Mouse (Mus musculus): ENCODE measurements at regions not wholly inside any gene's neighbourhood (a gene's known extent, or its start where the extent isn't known, plus 50 kb on each side); places are given as distances from the start of the nearest gene placed in this dataset.

DNA sequence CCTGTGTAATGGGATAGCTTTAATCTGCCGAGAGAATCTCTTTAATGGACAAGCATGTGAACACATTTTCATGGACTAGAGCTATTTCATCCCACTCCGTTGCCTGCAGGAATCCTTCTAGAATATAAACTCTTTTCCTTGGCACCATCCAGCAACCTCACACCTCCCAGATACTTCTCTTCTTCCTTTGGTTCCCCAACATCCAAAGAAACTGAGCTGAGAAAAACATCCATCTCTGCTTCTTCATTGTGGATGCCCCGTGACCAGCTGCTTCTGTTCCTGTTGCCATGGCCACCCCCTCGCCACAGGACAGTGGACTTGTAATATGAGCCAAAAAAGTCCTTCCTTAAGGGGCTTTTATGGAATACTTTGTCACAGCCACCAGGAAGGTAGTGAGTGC is 78.8 kb downstream of the Diras2 start:
- ChIA-PET CTCF (no interaction called here), POLR2A (no interaction called here)
- no peak for TF ChIP-seq CTCF (IDR thresholded peaks at IDR 0.05)
- ATAC-seq (no peak), DNase-seq (ENCODE audit: low read depth, low spot score) (no peak)
- H3K27me3 ChIP-seq: peaks cover 13% of the 10 kb centered on the region
- in situ Hi-C loops (cut with MboI; ENCODE audit: low pct_unique_long_range_greater_than_20kb): no loop called here

Data from Patski (cell line).